Mouse (Mus musculus): ENCODE results near the gene Vwf. TPM values are rescaled to one million over a fixed set of nuclear protein-coding genes. Genes with fewer than 3 reads are reported as not detected.

Gene Vwf
- polyA plus RNA-seq, 1 experiment from 2014 or later, result 5.1 TPM

Other genes with a start within 250 kb of the Vwf start
- gene Ltbr, start 232.9 kb upstream of the Vwf start, polyA plus RNA-seq (2016; fragmentation: Nextera tagmentation; extraction: Ambion mirVana), result 37.3 and 38.6 TPM in 2 replicates
- gene Scnn1a, start 226.1 kb upstream of the Vwf start, polyA plus RNA-seq (2016; fragmentation: Nextera tagmentation; extraction: Ambion mirVana), result 1.0 and 1.3 TPM in 2 replicates
- 50.2 and 50.3 TPM in 2 replicates for gene Tnfrsf1a, start 197.4 kb upstream of the Vwf start, polyA plus RNA-seq (2016; fragmentation: Nextera tagmentation; extraction: Ambion mirVana)
- gene Plekhg6, start 166.0 kb upstream of the Vwf start, polyA plus RNA-seq (2016; fragmentation: Nextera tagmentation; extraction: Ambion mirVana), result 0.41 and 0.46 TPM in 2 replicates
- 65.5 and 71.0 TPM in 2 replicates for gene Cd9, start 52.0 kb upstream of the Vwf start, polyA plus RNA-seq (2016; fragmentation: Nextera tagmentation; extraction: Ambion mirVana)
- gene Ano2, start 143.6 kb downstream of the Vwf start, polyA plus RNA-seq (2016; fragmentation: Nextera tagmentation; extraction: Ambion mirVana), result 0.27 TPM in 1 of 2 replicates, not detected in the other